Mouse (Mus musculus): ENCODE measurements around the gene Ptprm. TPM values are rescaled to one million over a fixed set of nuclear protein-coding genes. Genes with fewer than 3 reads are reported as not detected.

Gene Ptprm
- total RNA-seq, 1 experiment from 2014 or later: not detected

DNA sequence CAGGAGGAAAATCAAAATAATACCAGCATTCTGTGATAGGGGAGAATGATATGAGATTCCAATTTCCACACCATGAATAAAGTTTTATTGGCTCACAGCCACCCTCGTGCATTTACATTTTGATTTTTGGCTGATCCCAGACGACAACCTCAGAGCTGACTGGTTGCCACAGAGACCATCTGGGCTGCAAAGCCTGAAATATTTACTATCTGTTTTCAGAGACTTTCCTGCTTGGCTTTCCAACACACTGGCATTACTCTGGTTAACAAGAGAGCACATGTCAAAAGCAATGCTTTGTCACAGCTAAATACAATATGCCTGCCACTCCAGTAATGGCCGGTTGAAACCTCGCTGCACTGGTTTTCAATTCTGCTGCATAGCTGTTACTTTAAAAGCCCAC is 269.8 kb downstream of the Ptprm start:
- no peak for ATAC-seq (replicated peaks in 1 of 2; ENCODE audit: insufficient read depth in 1 of 2, low FRiP score in 2 of 2, low TSS enrichment in 1 of 2, low read depth in 1 of 2, poor library complexity in 2 of 2, severe bottlenecking in 2 of 2)

DNA sequence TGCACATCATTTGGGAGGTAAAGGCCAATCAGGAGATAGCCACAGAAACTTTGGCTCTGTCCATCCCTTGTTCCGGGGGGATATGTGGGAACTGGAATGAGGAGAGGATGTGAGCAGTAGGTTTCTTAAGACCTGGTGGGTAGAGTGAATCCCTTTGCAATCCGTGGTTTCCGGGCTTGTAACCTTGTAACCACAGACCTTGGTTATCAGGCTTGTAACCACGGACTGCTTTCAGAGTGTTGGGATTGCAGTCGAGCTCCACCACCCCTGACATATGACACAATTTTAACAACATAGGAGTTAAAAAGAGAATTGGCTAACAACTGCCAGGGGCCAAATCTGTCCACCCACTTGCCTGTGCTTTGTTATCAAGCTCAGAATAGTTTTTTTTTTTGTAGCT is 270.2 kb downstream of the Ptprm start:
- peak in 1 of 2 experiments; percentile 62; a peak in 1 of 4 replicates for ATAC-seq (replicated peaks in 1 of 2; ENCODE audit: insufficient read depth in 1 of 2, low FRiP score in 2 of 2, low TSS enrichment in 1 of 2, low read depth in 1 of 2, poor library complexity in 2 of 2, severe bottlenecking in 2 of 2)

DNA sequence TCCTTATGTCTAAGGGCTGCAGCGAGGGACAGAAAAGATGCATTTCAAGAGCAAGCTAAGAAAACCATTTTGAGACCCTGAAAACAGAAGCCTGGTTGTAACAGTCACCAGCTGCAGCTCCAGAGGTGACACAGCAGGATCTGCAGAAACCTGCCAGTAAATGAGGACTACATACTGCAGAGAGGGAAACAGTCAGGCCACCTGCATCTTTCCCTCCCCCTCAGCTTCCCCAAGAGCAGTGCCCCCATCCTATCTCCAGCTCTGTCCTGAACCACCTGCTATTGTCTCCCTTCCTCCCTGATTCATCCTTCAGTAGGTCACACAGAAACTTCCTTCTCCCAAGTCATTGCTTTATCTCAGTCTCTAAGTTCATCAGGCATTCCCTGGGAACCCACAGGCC is 274.7 kb downstream of the Ptprm start:
- ATAC-seq (replicated peaks in 1 of 2; ENCODE audit: insufficient read depth in 1 of 2, low FRiP score in 2 of 2, low TSS enrichment in 1 of 2, low read depth in 1 of 2, poor library complexity in 2 of 2, severe bottlenecking in 2 of 2): no peak

DNA sequence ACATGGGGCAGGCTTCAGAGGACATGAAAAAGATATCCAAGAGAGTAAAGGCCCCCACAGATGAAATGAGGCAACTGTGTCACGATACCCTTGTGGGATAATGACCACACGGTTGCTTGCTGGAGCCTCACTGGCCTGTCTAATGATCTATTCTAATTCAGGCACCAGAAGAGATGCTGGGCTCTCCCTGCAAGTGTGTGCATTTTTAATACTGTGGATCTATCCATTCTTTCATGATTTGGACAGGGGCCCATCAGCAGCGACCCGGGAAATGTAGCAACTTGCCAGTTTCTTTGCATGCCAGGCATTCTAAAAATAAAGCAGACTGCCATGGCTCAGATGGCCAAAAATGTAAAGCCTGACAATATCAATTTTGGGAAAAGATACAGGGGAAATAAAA is 280.7 kb downstream of the Ptprm start:
- ATAC-seq (replicated peaks in 1 of 2; ENCODE audit: insufficient read depth in 1 of 2, low FRiP score in 2 of 2, low TSS enrichment in 1 of 2, low read depth in 1 of 2, poor library complexity in 2 of 2, severe bottlenecking in 2 of 2): no peak

DNA sequence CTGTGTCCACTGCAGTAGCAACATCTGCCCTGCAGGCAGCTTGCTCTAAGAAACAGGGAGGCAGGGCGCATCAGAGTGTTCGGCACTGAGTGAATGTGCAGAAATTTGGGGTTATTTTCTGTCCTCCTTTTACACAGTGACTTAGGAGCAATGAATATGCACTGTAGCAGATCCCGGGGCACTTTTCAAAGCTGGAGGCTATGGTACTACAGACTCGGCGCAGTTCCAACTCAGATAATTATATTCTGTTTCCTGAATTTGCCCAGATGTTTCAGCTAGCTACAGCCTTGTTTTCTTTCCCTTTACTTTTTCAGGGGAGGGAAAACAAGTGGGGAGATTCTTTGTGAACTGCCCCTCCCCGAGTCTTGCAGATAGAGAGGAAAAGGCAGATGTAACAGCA is 281.1 kb downstream of the Ptprm start:
- no peak for ATAC-seq (replicated peaks in 1 of 2; ENCODE audit: insufficient read depth in 1 of 2, low FRiP score in 2 of 2, low TSS enrichment in 1 of 2, low read depth in 1 of 2, poor library complexity in 2 of 2, severe bottlenecking in 2 of 2)

DNA sequence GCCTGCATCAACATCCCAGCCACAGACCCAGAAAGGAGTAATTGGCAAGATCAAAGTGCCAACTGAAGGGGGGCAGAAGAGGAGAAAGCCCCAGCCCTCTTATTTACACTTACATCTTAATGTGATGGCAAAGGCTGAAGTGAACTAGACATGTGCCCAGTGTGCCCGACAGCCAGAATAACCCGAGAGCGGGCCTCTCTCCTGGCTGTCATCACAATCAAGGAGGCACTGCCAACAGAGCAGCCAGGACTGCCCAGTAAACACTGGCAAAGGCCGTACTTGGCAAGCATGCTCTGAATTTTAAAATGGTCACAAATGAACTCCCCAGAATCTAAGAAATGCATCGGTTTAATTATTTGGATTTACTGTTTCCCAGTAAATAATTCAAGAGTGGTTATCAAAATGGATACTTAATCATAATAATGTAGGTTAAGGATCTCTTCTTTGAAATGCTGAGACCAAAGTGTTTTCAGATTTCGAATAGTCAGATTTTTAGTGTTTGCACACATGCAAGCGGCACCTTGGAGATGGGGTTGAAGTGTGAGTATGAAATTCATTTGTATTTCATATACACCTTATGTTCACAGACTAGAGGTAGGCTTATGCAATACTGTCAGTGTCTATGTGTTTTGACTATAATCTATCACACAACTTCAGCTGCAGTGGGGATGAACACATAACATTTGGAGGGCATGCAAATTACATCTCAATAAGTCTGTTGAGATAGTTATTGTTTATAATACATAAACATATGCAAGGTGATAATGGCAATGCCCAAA is 282.8 kb downstream of the Ptprm start:
- no peak for ATAC-seq (replicated peaks in 1 of 2; ENCODE audit: insufficient read depth in 1 of 2, low FRiP score in 2 of 2, low TSS enrichment in 1 of 2, low read depth in 1 of 2, poor library complexity in 2 of 2, severe bottlenecking in 2 of 2)

DNA sequence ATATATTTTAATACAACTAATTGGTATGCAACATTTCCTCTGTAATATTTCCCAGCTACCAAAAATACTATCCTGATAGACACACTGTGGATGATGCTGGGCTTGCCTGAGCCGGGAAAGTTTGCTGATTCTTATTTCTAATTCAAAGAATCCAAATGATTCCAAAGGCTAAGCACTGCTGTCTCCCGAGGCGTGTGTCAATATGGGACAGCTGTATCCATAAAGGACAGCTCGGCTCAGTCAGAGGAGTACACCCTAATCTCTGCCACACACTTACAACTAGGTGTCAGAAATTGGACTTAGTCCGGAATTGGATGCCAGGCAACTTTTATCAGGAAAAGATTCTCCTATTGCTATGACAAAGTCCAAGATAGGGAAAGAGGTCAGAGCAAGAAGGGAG is 290.6 kb downstream of the Ptprm start:
- no peak for ATAC-seq (replicated peaks in 1 of 2; ENCODE audit: insufficient read depth in 1 of 2, low FRiP score in 2 of 2, low TSS enrichment in 1 of 2, low read depth in 1 of 2, poor library complexity in 2 of 2, severe bottlenecking in 2 of 2)

DNA sequence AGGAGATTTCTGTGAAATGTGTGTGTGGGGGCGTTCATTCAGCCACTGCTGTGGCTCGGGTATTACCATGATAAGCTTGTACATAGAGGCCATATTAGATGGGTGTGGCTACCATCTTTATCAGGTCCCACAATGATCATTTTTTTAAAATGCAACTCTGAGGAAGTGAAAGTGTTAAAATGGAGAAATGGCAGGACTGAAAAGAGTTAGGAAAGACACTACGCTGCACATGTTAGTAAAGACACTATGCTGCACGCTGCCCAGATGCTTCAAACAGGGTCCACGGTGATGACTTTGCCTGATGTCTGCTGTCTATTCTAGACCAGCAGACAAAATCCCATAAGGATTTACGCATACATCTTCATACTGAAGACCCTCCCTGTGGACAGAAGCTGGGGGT is 298.6 kb downstream of the Ptprm start:
- ATAC-seq (replicated peaks in 1 of 2; ENCODE audit: insufficient read depth in 1 of 2, low FRiP score in 2 of 2, low TSS enrichment in 1 of 2, low read depth in 1 of 2, poor library complexity in 2 of 2, severe bottlenecking in 2 of 2): no peak

DNA sequence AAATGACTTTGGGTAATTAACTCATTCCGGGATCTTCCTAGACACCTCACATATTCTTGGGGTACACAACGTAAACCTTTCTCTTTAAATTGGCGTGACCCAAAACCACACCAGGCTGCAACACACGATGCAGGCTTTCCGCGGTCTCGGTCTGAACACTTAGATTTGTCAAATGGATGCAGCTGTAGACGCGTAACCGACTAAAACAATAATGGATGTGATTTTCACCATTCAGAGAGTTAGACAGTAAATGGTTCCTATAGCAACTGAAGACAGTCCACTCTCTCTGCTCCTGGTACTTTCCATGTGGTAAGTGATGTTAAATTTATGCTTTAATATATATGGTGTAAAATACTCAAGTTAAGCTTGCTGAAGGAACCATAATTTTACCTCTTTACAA is 300.1 kb downstream of the Ptprm start:
- no peak for ATAC-seq (replicated peaks in 1 of 2; ENCODE audit: insufficient read depth in 1 of 2, low FRiP score in 2 of 2, low TSS enrichment in 1 of 2, low read depth in 1 of 2, poor library complexity in 2 of 2, severe bottlenecking in 2 of 2)

DNA sequence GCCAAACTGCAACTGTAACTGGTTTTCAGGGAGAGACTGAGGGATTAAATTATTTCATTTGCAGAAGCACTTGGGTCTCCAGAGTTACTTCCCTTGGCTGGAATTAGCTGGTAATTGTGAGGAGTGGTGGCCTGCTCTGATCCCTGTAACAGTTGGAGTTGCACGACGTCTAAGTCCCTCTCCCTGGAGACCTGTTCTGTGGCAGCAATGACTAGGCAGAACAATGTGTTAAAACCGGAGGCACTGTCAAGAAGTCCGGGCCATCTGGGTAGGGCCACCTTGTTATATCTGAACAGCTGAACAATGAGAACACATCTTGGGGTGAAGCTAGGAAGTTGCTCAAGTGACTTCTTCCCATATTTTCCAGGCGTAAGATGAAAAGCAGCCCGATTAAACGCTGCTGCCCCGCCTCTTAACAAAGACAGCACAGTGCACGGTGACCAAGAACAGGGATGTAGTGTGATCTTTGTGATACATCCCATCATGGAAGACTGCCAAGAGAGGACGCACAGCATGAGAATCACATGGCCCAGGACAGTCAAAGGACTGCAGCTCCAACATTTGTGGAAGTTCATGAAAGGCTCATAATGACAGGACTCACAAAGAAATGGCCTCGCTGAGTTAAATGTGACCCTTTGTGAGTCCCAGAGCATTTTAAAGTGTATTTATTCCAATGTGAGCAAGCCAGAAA is 301.5 kb downstream of the Ptprm start:
- no peak for ATAC-seq (replicated peaks in 1 of 2; ENCODE audit: insufficient read depth in 1 of 2, low FRiP score in 2 of 2, low TSS enrichment in 1 of 2, low read depth in 1 of 2, poor library complexity in 2 of 2, severe bottlenecking in 2 of 2)

DNA sequence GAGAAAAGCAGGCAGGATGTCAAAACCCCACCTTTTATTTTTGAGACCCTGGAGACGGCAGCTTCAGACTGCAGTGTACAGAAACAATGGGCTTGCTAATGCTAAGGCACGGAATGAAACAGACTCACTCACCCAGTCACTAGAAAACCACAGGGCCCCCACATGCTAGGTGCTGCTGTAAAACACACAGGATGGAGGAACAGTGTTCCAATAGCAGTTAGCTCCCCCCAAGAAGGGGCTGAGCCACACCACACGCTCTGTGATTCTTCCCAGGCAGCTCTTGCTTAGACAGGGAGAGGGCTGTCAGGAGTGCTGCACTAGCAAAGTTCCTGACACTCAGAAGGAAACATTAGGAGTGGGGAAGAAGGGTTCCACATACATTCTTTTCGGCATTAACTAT is 306.6 kb downstream of the Ptprm start:
- ATAC-seq (replicated peaks in 1 of 2; ENCODE audit: insufficient read depth in 1 of 2, low FRiP score in 2 of 2, low TSS enrichment in 1 of 2, low read depth in 1 of 2, poor library complexity in 2 of 2, severe bottlenecking in 2 of 2): no peak

DNA sequence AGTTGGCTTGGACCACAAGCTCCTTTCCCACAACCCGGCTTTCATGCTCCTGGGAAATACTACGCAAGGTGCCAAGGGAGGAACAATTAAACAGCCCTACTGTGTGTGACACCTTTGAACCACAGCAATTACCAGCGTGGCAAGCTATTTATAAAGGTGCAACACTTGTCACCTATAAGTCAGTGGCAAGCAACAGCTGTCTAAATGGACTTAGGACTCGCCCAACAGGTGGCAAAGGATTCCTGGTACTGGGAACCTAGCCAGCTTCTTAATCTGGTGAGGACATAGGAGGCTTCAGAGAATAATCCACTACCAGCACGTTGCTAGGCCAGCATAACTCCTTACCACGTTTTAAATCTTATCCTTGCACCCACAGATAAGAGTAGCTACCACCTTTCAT is 315.7 kb downstream of the Ptprm start:
- no peak for ATAC-seq (replicated peaks in 1 of 2; ENCODE audit: insufficient read depth in 1 of 2, low FRiP score in 2 of 2, low TSS enrichment in 1 of 2, low read depth in 1 of 2, poor library complexity in 2 of 2, severe bottlenecking in 2 of 2)

DNA sequence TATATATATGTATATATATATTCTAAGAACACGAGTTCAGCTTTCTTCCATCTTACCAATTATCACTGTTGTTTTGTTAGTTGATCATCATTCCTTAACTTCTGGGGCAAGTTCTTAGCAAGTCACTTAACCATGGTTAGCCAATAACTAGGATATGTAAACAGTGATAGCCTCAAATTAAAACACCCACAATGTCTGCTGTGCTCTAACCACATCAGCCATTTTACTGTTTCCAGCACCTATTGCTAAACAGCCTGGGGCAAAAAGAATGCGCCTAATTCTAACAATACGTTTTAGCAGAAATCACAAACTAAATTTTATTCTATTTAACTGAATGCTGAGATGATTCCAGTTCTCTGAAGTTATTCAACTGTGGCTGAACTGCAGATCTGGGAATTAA is 320.7 kb downstream of the Ptprm start:
- no peak for ATAC-seq (replicated peaks in 1 of 2; ENCODE audit: insufficient read depth in 1 of 2, low FRiP score in 2 of 2, low TSS enrichment in 1 of 2, low read depth in 1 of 2, poor library complexity in 2 of 2, severe bottlenecking in 2 of 2)

DNA sequence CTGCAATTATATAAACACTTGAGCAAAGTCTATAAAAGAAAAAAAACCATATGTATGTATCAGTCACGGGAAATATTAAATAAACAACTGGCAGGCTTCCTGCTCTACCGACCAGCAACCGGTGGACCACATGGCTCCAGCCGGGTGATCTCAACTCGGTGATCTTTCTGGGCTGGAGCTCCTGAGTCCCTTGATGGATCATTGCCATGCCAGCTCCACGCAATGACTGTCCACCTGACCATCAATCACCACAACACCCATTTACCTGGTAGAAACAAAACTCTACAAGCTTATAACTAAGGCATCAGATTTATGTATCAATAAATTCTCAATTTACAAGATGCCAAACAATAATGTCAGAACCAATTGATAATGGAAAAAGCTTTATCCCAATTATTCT is 322.2 kb downstream of the Ptprm start:
- ATAC-seq (replicated peaks in 1 of 2; ENCODE audit: insufficient read depth in 1 of 2, low FRiP score in 2 of 2, low TSS enrichment in 1 of 2, low read depth in 1 of 2, poor library complexity in 2 of 2, severe bottlenecking in 2 of 2): no peak

DNA sequence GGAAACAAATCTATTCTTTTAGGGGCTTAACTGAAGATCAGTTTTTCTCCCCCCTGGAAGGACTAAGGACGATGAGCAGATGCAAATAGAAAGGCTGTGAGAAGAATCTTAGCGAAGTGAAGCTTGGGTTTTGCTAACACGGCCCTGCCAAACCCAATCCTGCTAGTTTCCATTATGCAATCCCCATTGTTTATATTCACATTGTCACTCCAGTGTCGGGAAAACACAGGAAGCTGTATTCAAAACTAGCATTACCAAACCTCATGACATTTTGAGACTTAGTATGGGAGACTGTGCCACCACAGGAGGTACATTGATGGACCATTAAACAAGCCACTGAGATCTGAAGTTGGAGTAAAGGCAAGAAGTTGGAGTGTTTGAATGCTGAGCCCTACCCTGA is 322.9 kb downstream of the Ptprm start:
- ATAC-seq (replicated peaks in 1 of 2; ENCODE audit: insufficient read depth in 1 of 2, low FRiP score in 2 of 2, low TSS enrichment in 1 of 2, low read depth in 1 of 2, poor library complexity in 2 of 2, severe bottlenecking in 2 of 2): no peak

DNA sequence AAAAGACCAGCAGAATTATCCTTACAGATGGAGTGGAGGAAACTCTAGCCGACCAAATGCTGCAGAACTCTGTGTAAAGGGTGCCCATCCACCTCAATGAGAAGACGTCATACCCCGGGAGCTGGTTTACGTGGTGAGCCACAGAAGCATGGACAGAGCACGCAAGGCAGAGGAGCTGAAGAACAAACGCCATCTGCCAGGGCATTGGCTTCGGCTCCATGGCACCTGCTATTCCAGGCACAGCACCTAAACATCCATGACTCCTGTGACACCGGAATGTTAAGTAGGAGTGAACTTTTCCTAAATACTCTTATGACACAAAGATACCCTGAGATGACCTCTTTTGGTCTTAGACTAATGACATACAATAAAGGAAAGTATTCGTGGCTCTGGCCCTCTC is 327.0 kb downstream of the Ptprm start:
- no peak for ATAC-seq (replicated peaks in 1 of 2; ENCODE audit: insufficient read depth in 1 of 2, low FRiP score in 2 of 2, low TSS enrichment in 1 of 2, low read depth in 1 of 2, poor library complexity in 2 of 2, severe bottlenecking in 2 of 2)

DNA sequence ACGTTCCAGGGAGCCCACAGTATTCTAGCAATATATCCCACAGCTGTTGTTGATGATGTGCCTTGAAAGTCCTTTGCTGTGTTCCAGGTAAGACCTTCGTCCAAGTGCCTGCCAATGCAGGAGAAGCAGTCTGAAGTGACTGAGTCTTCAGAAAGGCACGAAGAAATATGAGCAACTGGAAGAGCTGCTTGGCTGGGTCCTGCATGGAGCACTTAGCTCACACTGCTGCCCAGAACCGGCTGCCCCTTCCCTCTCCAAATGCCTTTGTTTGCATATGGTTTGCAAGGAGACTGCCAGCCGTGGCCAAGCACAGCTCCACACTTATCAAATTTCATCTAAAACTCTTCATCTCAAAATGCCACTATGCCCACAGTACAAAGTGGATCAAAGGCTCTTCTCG is 337.8 kb downstream of the Ptprm start:
- ATAC-seq (replicated peaks in 1 of 2; ENCODE audit: insufficient read depth in 1 of 2, low FRiP score in 2 of 2, low TSS enrichment in 1 of 2, low read depth in 1 of 2, poor library complexity in 2 of 2, severe bottlenecking in 2 of 2): no peak

DNA sequence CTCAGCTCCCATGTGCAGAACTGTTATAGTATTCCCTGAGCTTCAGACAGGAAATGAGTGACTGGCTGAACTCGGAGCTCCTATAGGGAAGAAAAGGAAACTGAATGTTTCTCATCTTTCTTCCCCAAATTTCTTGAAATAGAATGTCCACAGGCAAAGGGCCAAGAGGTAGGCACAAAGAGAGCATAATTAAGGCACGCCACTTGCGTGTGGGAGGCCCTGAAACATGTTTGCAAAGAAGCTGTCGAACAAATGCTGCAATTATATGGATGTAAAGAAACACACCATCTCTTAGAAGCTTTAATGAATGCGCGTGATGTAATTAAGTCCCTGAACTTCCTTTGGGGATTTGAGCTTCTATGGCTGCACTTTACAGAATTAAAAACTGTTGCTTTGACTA is 341.0 kb downstream of the Ptprm start:
- ATAC-seq (replicated peaks in 1 of 2; ENCODE audit: insufficient read depth in 1 of 2, low FRiP score in 2 of 2, low TSS enrichment in 1 of 2, low read depth in 1 of 2, poor library complexity in 2 of 2, severe bottlenecking in 2 of 2): no peak

All from hematopoietic stem cell, adult 5-6 weeks (primary cell).